Mouse (Mus musculus): ENCODE results near the gene Ovca2.

- TF ChIP-seq POLR2A (IDR thresholded peaks at IDR 0.05; ENCODE audit: insufficient read depth, low read depth, low read length) = no peak
- no peak for TF ChIP-seq CTCF (IDR thresholded peaks at IDR 0.05; ENCODE audit: insufficient read depth, low read depth, low read length)
These were observed 15.3 kb downstream of the Ovca2 start for GRCm38 (mm10) chr11:75163379-75163778.

Measured in olfactory bulb, adult 2 months (tissue).